20 mouse cellular contexts compared by ENCODE assay signal in genomic region chr6:52906801-52907200, GRCm38 (mm10).
"Had no signal": no experiment of that assay in that cellular context is flagged by ENCODE, and none has a peak within 500 bp of the region (broad histone marks: within the 10 kb centered on the region; RNA-seq: fewer than 3 reads in every experiment).

No protein-coding gene starts in this region.

- H3K4me1 ChIP-seq: megakaryocyte, embryonic 14.5 days; midbrain, embryonic 10.5 days had no signal

- H3K36me3 ChIP-seq: limb, embryonic 10.5 days; limb, embryonic 13.5 days; liver, embryonic 12.5 days; liver, embryonic 15.5 days; lung, embryonic 15.5 days; midbrain, embryonic 10.5 days; midbrain, embryonic 13.5 days; neural tube, embryonic 13.5 days had no signal

- H3K4me3 ChIP-seq: limb, embryonic 10.5 days; limb, embryonic 13.5 days; liver, embryonic 12.5 days; liver, embryonic 15.5 days; lung, embryonic 15.5 days; megakaryocyte, embryonic 14.5 days; midbrain, embryonic 10.5 days; midbrain, embryonic 13.5 days; myocyte; neural tube, embryonic 13.5 days had no signal

- H3K4me2 ChIP-seq: limb, embryonic 13.5 days; liver, embryonic 12.5 days; liver, embryonic 15.5 days; lung, embryonic 15.5 days; midbrain, embryonic 13.5 days; neural tube, embryonic 13.5 days had no signal

- DNase-seq: kidney, postnatal 14 days; kidney, postnatal 4 days; liver; lung, adult 18-20 months; lung, postnatal 10 days; lung, postnatal 36 days; retina, postnatal 1 day; right cerebral cortex, postnatal 25 days; thymus, postnatal 25 days had no signal

- H3K9me3 ChIP-seq: limb, embryonic 10.5 days; limb, embryonic 13.5 days; liver, embryonic 12.5 days; liver, embryonic 15.5 days; lung, embryonic 15.5 days; megakaryocyte, embryonic 14.5 days; midbrain, embryonic 10.5 days; midbrain, embryonic 13.5 days; neural tube, embryonic 13.5 days had no signal

- ATAC-seq: liver, embryonic 12.5 days; midbrain, embryonic 13.5 days; midbrain, embryonic 16.5 days had no signal

- H3K9ac ChIP-seq: limb, embryonic 13.5 days; liver, embryonic 12.5 days; liver, embryonic 15.5 days; lung, embryonic 15.5 days; midbrain, embryonic 13.5 days; neural tube, embryonic 13.5 days had no signal

- H3K27ac ChIP-seq: limb, embryonic 13.5 days; liver, embryonic 12.5 days; liver, embryonic 15.5 days; lung, embryonic 15.5 days; midbrain, embryonic 10.5 days; midbrain, embryonic 13.5 days; neural tube, embryonic 13.5 days had no signal

- H3K27me3 ChIP-seq: limb, embryonic 13.5 days; liver, embryonic 12.5 days; liver, embryonic 15.5 days; lung, embryonic 15.5 days; midbrain, embryonic 13.5 days; neural tube, embryonic 13.5 days had no signal
